Mouse (Mus musculus) MEL (cell line): ENCODE measurements around the gene Fbrsl1. TPM values are rescaled to one million over a fixed set of nuclear protein-coding genes. Genes with fewer than 3 reads are reported as not detected.
"Not testable (repeated sequence)": the region's sequence is repeated elsewhere in the genome, so short reads cannot be mapped to it uniquely, and the experiment has no call there.

Source experiments
- DNase-seq: peaks from one replicate; pipeline ENCODE4 v3.0.0; 2011; ENCODE audit warnings: low read depth, low spot score
- H3K27ac ChIP-seq: 2 replicates; pipeline ENCODE4 v1.5.1; 2012; ENCODE audit warnings: low read depth, mild to moderate bottlenecking, control low read depth, low read length, moderate library complexity; ENCODE audit not compliant: control insufficient read depth
- H3K27me3 ChIP-seq, 2 experiments: fragments of 150-350 bp in 1 of 2; sonication (generic) in 1 of 2; 2 replicates each; pipeline ENCODE4 v1.6.1; 2012; ENCODE audit warnings: low read length in 2 of 2, mild to moderate bottlenecking in 2 of 2, improper control_type of control experiment in 1 of 2, moderate library complexity in 1 of 2; ENCODE audit not compliant: insufficient read depth in 2 of 2, control insufficient read depth in 1 of 2
- H3K36me3 ChIP-seq, 2 experiments: 2 replicates each; pipeline ENCODE4 v1.6.1; 2012 to 2014; ENCODE audit warnings: low read length in 2 of 2, improper control_type of control experiment in 1 of 2, inconsistent platforms in 1 of 2, mild to moderate bottlenecking in 1 of 2; ENCODE audit not compliant: insufficient read depth in 2 of 2, control insufficient read depth in 1 of 2
- H3K4me1 ChIP-seq, 2 experiments: fragments of 150-350 bp in 1 of 2; sonication (generic) in 1 of 2; 2 replicates each; pipeline ENCODE4 v1.6.1; 2012; ENCODE audit warnings: low read length in 2 of 2, improper control_type of control experiment in 1 of 2, mild to moderate bottlenecking in 1 of 2; ENCODE audit not compliant: insufficient read depth in 2 of 2, control insufficient read depth in 1 of 2
- H3K4me3 ChIP-seq, 2 experiments: fragments of 150-350 bp in 1 of 2; sonication (generic) in 1 of 2; 2 replicates each; pipeline ENCODE4 v1.5.1; 2012; ENCODE audit warnings: low read depth in 2 of 2, low read length in 2 of 2, mild to moderate bottlenecking in 2 of 2, moderate library complexity in 2 of 2, control low read depth in 1 of 2, improper control_type of control experiment in 1 of 2; ENCODE audit not compliant: control insufficient read depth in 1 of 2, insufficient read depth in 1 of 2
- H3K79me2 ChIP-seq: 2 replicates; pipeline ENCODE4 v1.6.1; 2012; ENCODE audit warnings: mild to moderate bottlenecking, low read length, moderate library complexity; ENCODE audit not compliant: control insufficient read depth, poor library complexity, insufficient read depth
- H3K9ac ChIP-seq: 2 replicates; pipeline ENCODE4 v1.6.1; 2012; ENCODE audit warnings: low read depth, mild to moderate bottlenecking, control low read depth, low read length, moderate library complexity; ENCODE audit not compliant: control insufficient read depth, poor library complexity, severe bottlenecking
- H3K9me3 ChIP-seq: fragments of 150-350 bp; sonication (generic); replicated peaks from 2 replicates; pipeline ENCODE4 v1.6.1; 2012; ENCODE audit warnings: mild to moderate bottlenecking, low read length, improper control_type of control experiment, moderate library complexity; ENCODE audit not compliant: insufficient read depth
- BHLHE40 ChIP-seq: IDR thresholded peaks from 2 replicates; pipeline ENCODE4 v1.6.1; 2012; ENCODE audit warnings: low read depth, mild to moderate bottlenecking, inconsistent platforms, low read length, improper control_type of control experiment, borderline replicate concordance
- E2F4 ChIP-seq: IDR thresholded peaks from 2 replicates; pipeline ENCODE4 v1.6.1; 2011; ENCODE audit warnings: low read depth, low read length, improper control_type of control experiment, borderline replicate concordance
- ELF1 ChIP-seq: IDR thresholded peaks from 2 replicates; pipeline ENCODE4 v1.6.1; 2014; ENCODE audit warnings: low read depth, mild to moderate bottlenecking, inconsistent platforms, low read length, improper control_type of control experiment, moderate library complexity
- EP300 ChIP-seq, 2 experiments: IDR thresholded peaks; 2 replicates each; pipeline ENCODE4 v1.6.1; 2011; ENCODE audit warnings: improper control_type of control experiment in 2 of 2, low read length in 2 of 2, low read depth in 1 of 2, mild to moderate bottlenecking in 1 of 2
- GATA1 ChIP-seq: IDR thresholded peaks from 2 replicates; pipeline ENCODE4 v1.6.1; 2011; ENCODE audit warnings: low read depth, low read length, improper control_type of control experiment
- KAT2A ChIP-seq: conservative IDR thresholded peaks from 2 replicates; pipeline ENCODE4 v1.6.1; 2012; ENCODE audit warnings: low read depth, low read length, improper control_type of control experiment, inconsistent platforms
- MAX ChIP-seq: IDR thresholded peaks from 2 replicates; pipeline ENCODE4 v1.6.1; 2011; ENCODE audit warnings: low read length, improper control_type of control experiment
- MAZ ChIP-seq: IDR thresholded peaks from 2 replicates; pipeline ENCODE4 v1.6.1; 2012; ENCODE audit warnings: low read depth, mild to moderate bottlenecking, inconsistent platforms, low read length, improper control_type of control experiment
- MXI1 ChIP-seq: IDR thresholded peaks from 2 replicates; pipeline ENCODE4 v1.6.1; 2011; ENCODE audit warnings: mild to moderate bottlenecking, low read depth, low read length, improper control_type of control experiment
- TCF12 ChIP-seq: IDR thresholded peaks from 2 replicates; pipeline ENCODE4 v1.6.1; 2014; ENCODE audit warnings: low read depth, mild to moderate bottlenecking, inconsistent platforms, low read length, improper control_type of control experiment, moderate library complexity
- ZMIZ1 ChIP-seq: IDR thresholded peaks from 2 replicates; pipeline ENCODE4 v1.6.1; 2012; ENCODE audit warnings: low read depth, mild to moderate bottlenecking, inconsistent platforms, low read length, improper control_type of control experiment, moderate library complexity
- ZNF384 ChIP-seq: IDR thresholded peaks from 2 replicates; pipeline ENCODE4 v1.6.1; 2012; ENCODE audit warnings: low read depth, mild to moderate bottlenecking, inconsistent platforms, low read length, improper control_type of control experiment
- polyA plus RNA-seq, 2 experiments: library from polyadenylated mRNA; stranded (reverse) in 1 of 2; unstranded in 1 of 2; fragments of >175 nt in 1 of 2; fragments of >200 nt in 1 of 2; gene quantifications; 2 replicates each; pipeline versions ENCODE4 v1.2.1 to v1.2.4; 2012; ENCODE audit warnings: low replicate concordance in 2 of 2, low read depth in 1 of 2; ENCODE audit not compliant: insufficient read length in 2 of 2, insufficient read depth in 1 of 2, missing spikeins in 1 of 2
- total RNA-seq: library from RNA; depleted of rRNA; stranded (reverse); fragments of 300-350 nt; gene quantifications from 2 replicates; pipeline ENCODE4 v1.2.3, GENCODE M21; 2012

Fbrsl1 gene
- total and polyA plus RNA-seq, 3 experiments: 12.7 to 56.1 TPM; not detected in 1

GRCm38 (mm10) chr5:110439565-110440310, 8.6 kb downstream of the Fbrsl1 start:
- DNase-seq: no peak
- H3K36me3 ChIP-seq: no peaks in the 10 kb centered on the region; a peak in 1 of 4 replicates
- H3K4me1 ChIP-seq: no peaks in the 10 kb centered on the region
- no peak overlapping the region for H3K27ac ChIP-seq
- no peaks in the 10 kb centered on the region for H3K9me3 ChIP-seq
- H3K9ac ChIP-seq: no peak overlapping the region
- H3K4me3 ChIP-seq: no peak overlapping the region
- no peaks in the 10 kb centered on the region for H3K27me3 ChIP-seq
- H3K79me2 ChIP-seq: peaks cover 57% of the 10 kb centered on the region
- no peak for TF ChIP-seq E2F4
- TF ChIP-seq EP300 (IDR thresholded peaks at IDR 0.05; ENCODE audit: low read depth in 1 of 2, low read length in 2 of 2): no peak
- TF ChIP-seq GATA1: no peak
- TF ChIP-seq MXI1: no peak

DNA sequence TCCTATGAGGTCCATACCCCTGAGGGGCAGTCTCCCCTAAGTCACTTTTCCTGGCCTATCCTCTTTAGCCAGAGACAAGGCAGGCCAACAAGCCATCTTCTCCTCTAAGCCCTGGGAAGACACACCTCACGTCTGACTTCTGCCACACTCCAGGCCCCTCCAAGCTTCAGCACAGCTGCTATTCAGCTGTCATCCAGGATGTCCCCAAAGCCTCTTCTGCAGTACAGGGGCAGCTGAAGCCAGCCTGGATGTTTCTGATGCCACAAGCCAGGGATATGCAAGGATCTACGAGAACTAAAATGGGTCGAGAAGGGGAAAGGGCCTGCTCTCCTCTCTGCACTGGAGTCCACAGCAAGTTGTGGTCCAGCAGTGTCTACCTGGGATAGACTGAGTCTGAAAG, 9.7 kb downstream of the Fbrsl1 start:
- Histone ChIP-seq H3K9ac (no peak overlapping the region), H3K36me3 (peaks cover 0 to under 1% of the 10 kb centered on the region in 2 experiments; a peak in 1 of 4 replicates), H3K27ac (no peak overlapping the region), H3K9me3 (no peaks in the 10 kb centered on the region), H3K79me2 (peaks cover 51% of the 10 kb centered on the region), H3K4me1 (no peaks in the 10 kb centered on the region), H3K4me3 (no peak overlapping the region), H3K27me3 (no peaks in the 10 kb centered on the region)
- TF ChIP-seq TCF12 (no peak), BHLHE40 (no peak), E2F4 (no peak), KAT2A (no peak), EP300 (IDR thresholded peaks at IDR 0.05; ENCODE audit: low read depth in 1 of 2, low read length in 2 of 2) (no peak)
- DNase-seq: no peak

- DNase-seq: no peak
- H3K4me1 ChIP-seq: no peaks in the 10 kb centered on the region
- H3K27me3 ChIP-seq: no peaks in the 10 kb centered on the region
- H3K9ac ChIP-seq: no peak overlapping the region
- no peak overlapping the region for H3K27ac ChIP-seq
- no peaks in the 10 kb centered on the region for H3K9me3 ChIP-seq
- H3K79me2 ChIP-seq: peaks cover 44% of the 10 kb centered on the region
- peaks cover 0 to 1% of the 10 kb centered on the region in 2 experiments; a peak in 1 of 4 replicates for H3K36me3 ChIP-seq
- no peak overlapping the region for H3K4me3 ChIP-seq
- TF ChIP-seq ZMIZ1 (no peak), MAZ (no peak), E2F4 (no peak), ELF1 (no peak), MAX (no peak), ZNF384 (no peak)
These were observed 10.6 kb downstream of the Fbrsl1 start for GRCm38 (mm10) chr5:110437632-110438261.

DNA sequence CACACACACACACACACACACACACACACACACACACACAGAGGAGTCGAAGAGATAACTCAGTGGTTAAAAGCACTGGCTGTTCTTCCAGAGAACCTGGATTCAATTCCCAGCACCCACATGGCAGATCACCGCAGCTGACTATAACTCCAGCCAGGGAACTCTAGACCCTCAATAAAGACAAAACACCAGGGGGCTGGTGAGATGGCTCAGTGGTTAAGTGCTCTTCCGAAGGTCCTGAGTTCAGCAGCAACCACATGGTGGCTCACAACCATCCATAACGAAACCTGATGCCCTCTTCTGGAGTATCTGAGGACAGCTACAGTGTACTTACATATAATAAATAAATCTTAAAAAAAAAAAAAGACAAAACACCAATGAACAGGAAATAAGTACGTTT, 12.1 kb downstream of the Fbrsl1 start:
- H3K27ac ChIP-seq, H3K9ac ChIP-seq, H3K4me3 ChIP-seq, H3K4me1 ChIP-seq, H3K27me3 ChIP-seq, H3K9me3 ChIP-seq, H3K36me3 ChIP-seq, DNase-seq: not testable (repeated sequence)
- H3K79me2 ChIP-seq: peaks cover 33% of the 10 kb centered on the region
